37 mouse cellular contexts compared by ENCODE assay signal in the genomic region with DNA sequence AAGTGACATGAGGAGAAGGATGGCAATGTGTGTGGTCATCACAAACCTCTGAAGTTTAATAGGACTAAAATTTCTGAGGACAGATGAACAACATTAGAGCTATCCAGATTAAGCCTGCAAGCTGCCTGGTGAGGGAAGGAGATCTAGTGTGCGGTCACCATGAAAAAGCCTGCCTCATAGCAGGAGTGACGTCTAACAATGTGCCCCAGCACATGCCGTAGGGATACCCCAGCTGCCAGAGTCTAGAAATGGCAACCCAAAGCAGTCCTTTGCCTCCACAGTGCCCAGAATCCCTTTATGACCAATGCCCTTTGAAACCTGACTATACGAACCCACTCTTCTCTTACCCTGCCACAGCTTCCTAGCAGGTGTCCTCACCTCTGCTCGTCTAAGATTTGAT. TPM values are rescaled to one million over a fixed set of nuclear protein-coding genes. Genes with fewer than 3 reads are reported as not detected.
"Had no signal": no experiment of that assay in that cellular context is flagged by ENCODE, and none has a peak within 500 bp of the region (broad histone marks: within the 10 kb centered on the region; RNA-seq: fewer than 3 reads in every experiment).

No protein-coding gene starts in this region.

- H3K36me3 ChIP-seq: limb, embryonic 12.5 days; limb, embryonic 13.5 days; limb, embryonic 15.5 days; liver, embryonic 12.5 days; liver, embryonic 13.5 days; liver, embryonic 15.5 days; lung, embryonic 15.5 days; midbrain, embryonic 10.5 days; midbrain, embryonic 12.5 days; midbrain, embryonic 13.5 days; midbrain, embryonic 15.5 days; neural tube, embryonic 12.5 days had no signal

- H3K27ac ChIP-seq: left cerebral cortex, adult 2 months; limb, embryonic 12.5 days; limb, embryonic 13.5 days; limb, embryonic 15.5 days; liver, embryonic 12.5 days; liver, embryonic 13.5 days; liver, embryonic 14.5 days; liver, embryonic 15.5 days; lung, embryonic 15.5 days; macrophage; midbrain, embryonic 10.5 days; midbrain, embryonic 12.5 days; midbrain, embryonic 13.5 days; midbrain, embryonic 15.5 days; neural tube, embryonic 12.5 days had no signal

- H3K9me3 ChIP-seq: limb, embryonic 12.5 days; limb, embryonic 13.5 days; limb, embryonic 15.5 days; liver, embryonic 12.5 days; liver, embryonic 13.5 days; liver, embryonic 15.5 days; lung, embryonic 15.5 days; megakaryocyte, embryonic 14.5 days; midbrain, embryonic 10.5 days; midbrain, embryonic 12.5 days; midbrain, embryonic 13.5 days; midbrain, embryonic 15.5 days; neural tube, embryonic 12.5 days had no signal

- H3K4me2 ChIP-seq: limb, embryonic 12.5 days; limb, embryonic 13.5 days; limb, embryonic 15.5 days; liver, embryonic 11.5 days; liver, embryonic 12.5 days; liver, embryonic 13.5 days; liver, embryonic 15.5 days; lung, embryonic 14.5 days; lung, embryonic 15.5 days; midbrain, embryonic 11.5 days; midbrain, embryonic 12.5 days; midbrain, embryonic 13.5 days; midbrain, embryonic 15.5 days; neural tube, embryonic 12.5 days had no signal

- H3K9ac ChIP-seq: limb, embryonic 12.5 days; limb, embryonic 13.5 days; limb, embryonic 15.5 days; liver, embryonic 12.5 days; liver, embryonic 13.5 days; liver, embryonic 14.5 days; liver, embryonic 15.5 days; liver, postnatal 0 days; lung, embryonic 14.5 days; lung, embryonic 15.5 days; midbrain, embryonic 12.5 days; midbrain, embryonic 13.5 days; midbrain, embryonic 15.5 days; neural tube, embryonic 12.5 days had no signal

- H3K4me3 ChIP-seq: left cerebral cortex, adult 2 months; limb, embryonic 12.5 days; limb, embryonic 13.5 days; limb, embryonic 15.5 days; liver, embryonic 12.5 days; liver, embryonic 13.5 days; liver, embryonic 15.5 days; lung, embryonic 15.5 days; megakaryocyte, embryonic 14.5 days; midbrain, embryonic 10.5 days; midbrain, embryonic 12.5 days; midbrain, embryonic 13.5 days; midbrain, embryonic 15.5 days; myocyte; neural tube, embryonic 12.5 days had no signal

- H3K4me1 ChIP-seq: limb, embryonic 15.5 days; liver, embryonic 12.5 days; liver, embryonic 13.5 days; liver, embryonic 15.5 days; megakaryocyte, embryonic 14.5 days; neural tube, embryonic 12.5 days had no signal

- H3K27me3 ChIP-seq: limb, embryonic 12.5 days; limb, embryonic 13.5 days; limb, embryonic 15.5 days; liver, embryonic 12.5 days; liver, embryonic 13.5 days; liver, embryonic 15.5 days; lung, embryonic 15.5 days; midbrain, embryonic 12.5 days; midbrain, embryonic 13.5 days; midbrain, embryonic 15.5 days; neural tube, embryonic 12.5 days had no signal

- ATAC-seq: liver, embryonic 12.5 days; liver, postnatal 0 days; lung, postnatal 0 days; midbrain, embryonic 13.5 days; midbrain, embryonic 15.5 days; midbrain, embryonic 16.5 days had no signal

- DNase-seq: left cerebral cortex, postnatal 4 days; liver; liver, embryonic 13.5 days; liver, postnatal 0 days; lung, adult 18-20 months; lung, adult 2 months; lung, embryonic 14.5 days; lung, postnatal 10 days; lung, postnatal 14 days; lung, postnatal 36 days; lung, postnatal 4 days; midbrain, embryonic 14.5 days had no signal

RNA-seq across cellular contexts. Expression of a gene that starts 46.8 kb away (rescaled TPM):
- total RNA-seq: liver, adult 2 months; megakaryocyte progenitor cell, adult 5-6 weeks; megakaryocyte, adult 5-6 weeks; megakaryocyte-erythroid progenitor cell, adult 5-6 weeks; monocyte, adult 5-6 weeks had no signal
- polyA plus RNA-seq: liver, adult 2 months; liver, postnatal 0 days; macrophage; myocyte had no signal
